Mouse (Mus musculus) brain, embryonic 14.5 days (tissue): ENCODE measurements around the gene Sdcbp2.
A peak's percentile ranks its signal among the peaks of the same experiment; 100 is the strongest.

Source experiments
- CTCF ChIP-seq: fragments of 200-500 bp; IDR thresholded peaks from 2 replicates; pipeline ENCODE4 v1.5.1; 2012; ENCODE audit warnings: inconsistent platforms, mild to moderate bottlenecking, moderate library complexity, borderline replicate concordance; ENCODE audit not compliant: insufficient read depth, insufficient read length; ENCODE audit errors: extremely low read depth
- POLR2A ChIP-seq: fragments of 200-500 bp; IDR thresholded peaks from 2 replicates; pipeline ENCODE4 v1.6.1; 2012; ENCODE audit warnings: mild to moderate bottlenecking, inconsistent platforms, borderline replicate concordance; ENCODE audit not compliant: poor library complexity, insufficient read depth, insufficient read length, severe bottlenecking; ENCODE audit errors: extremely low read depth

DNA sequence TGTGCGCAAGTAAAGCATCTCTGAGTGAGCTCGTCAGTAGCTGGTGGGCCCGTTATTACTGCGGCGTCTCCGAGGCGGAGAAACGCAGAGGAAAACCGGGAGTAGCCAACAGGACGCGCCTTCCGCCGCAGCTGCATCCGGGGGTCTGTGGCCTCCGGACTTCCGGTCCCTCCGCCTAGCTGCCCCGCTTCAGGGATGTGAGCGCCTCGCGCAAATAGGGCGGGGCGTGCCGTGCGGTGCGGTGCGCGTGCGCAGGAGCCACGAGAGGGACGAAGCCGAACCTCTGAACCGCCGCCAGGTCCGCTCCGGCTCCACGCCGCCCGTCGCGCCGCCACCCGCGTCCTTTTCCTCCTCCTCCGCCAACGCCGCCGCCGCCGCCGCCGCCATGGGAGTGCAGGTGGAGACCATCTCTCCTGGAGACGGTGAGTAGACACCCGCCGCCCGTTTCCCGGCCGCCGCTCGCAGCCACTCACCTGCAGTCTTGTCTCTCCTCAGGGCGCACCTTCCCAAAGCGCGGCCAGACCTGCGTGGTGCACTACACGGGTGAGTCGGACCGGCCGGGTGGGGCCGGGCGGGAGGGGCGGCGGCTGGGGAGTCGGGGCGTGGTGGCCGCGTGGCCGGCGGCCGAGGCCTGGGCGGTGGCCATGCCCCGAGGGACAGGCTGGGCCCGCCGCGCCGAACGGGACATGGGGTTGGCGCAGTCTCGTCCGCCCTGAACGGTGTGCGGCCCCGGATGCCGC, 29.9 kb upstream of the Sdcbp2 start, which contains the start of gene Fkbp1a:
- no peak for TF ChIP-seq CTCF
- peak; percentile 87 for TF ChIP-seq POLR2A
